Mouse (Mus musculus) forebrain, embryonic 14.5 days (tissue): ENCODE data around the gene Sept9. TPM values are rescaled to one million over a fixed set of nuclear protein-coding genes. Genes with fewer than 3 reads are reported as not detected.

Experiments used
- ATAC-seq: fragments of 200-750 bp; cut with Nextera tagmentation; 2 replicates; pipeline ENCODE4 v1.8.0; 2017; ENCODE audit warnings: mild to moderate bottlenecking, moderate library complexity
- DNase-seq: peaks from one replicate; pipeline ENCODE4 v3.0.0-alpha.2; 2015; ENCODE audit warnings: low spot score
- H3K27ac ChIP-seq: fragments of 300-500 bp; sonication (generic); 2 replicates; pipeline ENCODE4 v1.5.1; 2014; ENCODE audit warnings: low read depth, mild to moderate bottlenecking, control low read depth, low read length, moderate library complexity
- H3K27me3 ChIP-seq: fragments of 300-500 bp; sonication (generic); replicated peaks from 2 replicates; pipeline ENCODE4 v1.6.1; 2014; ENCODE audit warnings: low read length, control low read depth, mixed read lengths; ENCODE audit not compliant: control insufficient read depth, insufficient read depth
- H3K36me3 ChIP-seq: fragments of 300-500 bp; sonication (generic); 2 replicates; pipeline ENCODE4 v1.6.1; 2014; ENCODE audit warnings: low read length, control low read depth; ENCODE audit not compliant: control insufficient read depth, insufficient read depth
- H3K4me1 ChIP-seq: fragments of 300-500 bp; sonication (generic); 2 replicates; pipeline ENCODE4 v1.6.1; 2014; ENCODE audit warnings: antibody characterized with exemption, low read length, control low read depth; ENCODE audit not compliant: control insufficient read depth, insufficient read depth
- H3K4me2 ChIP-seq: fragments of 300-500 bp; sonication (generic); 2 replicates; pipeline ENCODE4 v1.6.1; 2014; ENCODE audit warnings: mild to moderate bottlenecking, control low read depth, low read length
- H3K4me3 ChIP-seq: fragments of 300-500 bp; sonication (generic); 2 replicates; pipeline ENCODE4 v1.5.1; 2014; ENCODE audit warnings: low read depth, low read length, control low read depth
- H3K9ac ChIP-seq: fragments of 300-500 bp; sonication (generic); 2 replicates; pipeline ENCODE4 v1.6.1; 2014; ENCODE audit warnings: mild to moderate bottlenecking, low read length, control low read depth, moderate library complexity
- H3K9me3 ChIP-seq: fragments of 300-500 bp; sonication (generic); replicated peaks from 2 replicates; pipeline ENCODE4 v1.6.1; 2016; ENCODE audit warnings: low read length, control low read depth, mixed read lengths; ENCODE audit not compliant: control insufficient read depth
- WGBS: fragments of 180-500 bp; shearing (Covaris S2); extraction: QIAGEN DNeasy Blood & Tissue Kit; methylation state at CpG from one replicate; pipeline ENCODE4 v1.1.7; 2014; 5-methylcytosine and 5-hydroxymethylcytosine counted together
- polyA plus RNA-seq: library from polyadenylated mRNA; unstranded; fragments of >200 nt; fragmentation: Nextera tagmentation; extraction: Ambion mirVana; gene quantifications from 2 replicates; pipeline ENCODE4 v1.2.1, GENCODE M21; 2014

The Sept9 gene
- polyA plus RNA-seq, 1 experiment from 2014 or later = 113 TPM

- Histone ChIP-seq H3K27ac (no peak overlapping the region), H3K27me3 (no peaks in the 10 kb centered on the region), H3K4me3 (no peak overlapping the region), H3K36me3 (no peaks in the 10 kb centered on the region), H3K9ac (no peak overlapping the region), H3K4me2 (no peak overlapping the region), H3K9me3 (no peaks in the 10 kb centered on the region), H3K4me1 (no peaks in the 10 kb centered on the region)
- ATAC-seq (no peak), DNase-seq (no peak)
- WGBS = 93% methylated on average over 8 of the region's 8 CpGs
Measured at GRCm38 (mm10) chr11:117220777-117221176, 21.3 kb downstream of the Sept9 start.

DNA sequence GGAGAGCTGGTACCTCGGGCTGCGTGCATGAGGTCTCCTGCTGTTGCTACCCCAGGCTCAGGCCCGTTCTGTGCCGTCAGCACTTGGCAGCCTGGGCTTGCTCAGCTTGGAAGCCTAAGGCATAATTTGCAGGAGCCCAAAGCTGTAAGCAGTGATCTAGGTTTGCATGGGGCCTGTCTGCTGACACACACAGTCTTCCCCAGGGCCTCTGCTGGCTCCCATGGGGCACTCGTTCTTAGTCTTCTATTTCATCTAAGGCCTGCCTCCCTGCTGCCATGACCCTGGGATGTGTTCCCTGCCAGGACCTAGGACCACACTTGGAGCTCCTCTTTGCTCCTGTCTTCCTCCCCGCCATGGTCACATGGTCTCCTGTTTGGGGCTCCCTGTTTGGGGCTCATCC is 21.7 kb downstream of the Sept9 start:
- H3K4me3 ChIP-seq = no peak overlapping the region
- H3K4me1 ChIP-seq = no peaks in the 10 kb centered on the region
- ATAC-seq = no peak
- 79% methylated on average over 6 of the region's 6 CpGs for WGBS
- H3K27me3 ChIP-seq = no peaks in the 10 kb centered on the region
- H3K4me2 ChIP-seq = no peak overlapping the region
- H3K27ac ChIP-seq = no peak overlapping the region
- H3K36me3 ChIP-seq = no peaks in the 10 kb centered on the region
- H3K9me3 ChIP-seq = no peaks in the 10 kb centered on the region
- H3K9ac ChIP-seq = no peak overlapping the region
- DNase-seq = no peak

DNA sequence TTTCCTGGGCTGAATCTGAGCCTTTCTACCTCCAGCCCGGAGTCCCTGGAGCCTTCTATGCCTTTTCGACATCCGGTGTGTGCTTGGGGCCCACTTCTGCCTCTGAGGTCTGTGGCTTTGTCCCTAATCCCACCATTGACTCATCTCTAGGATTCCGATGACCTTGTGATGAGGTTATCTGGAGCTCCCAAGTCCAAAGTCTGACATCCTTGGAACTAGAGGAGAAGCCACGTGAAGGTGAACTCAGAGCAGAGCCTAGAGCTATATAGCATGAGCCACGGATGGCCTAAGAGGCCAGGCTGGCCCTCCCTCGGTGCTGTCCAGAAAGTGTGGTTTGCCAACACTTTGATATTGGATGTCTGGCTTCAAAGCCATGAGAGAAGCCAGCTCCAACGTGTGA is 23.4 kb downstream of the Sept9 start:
- H3K9ac ChIP-seq = no peak overlapping the region
- ATAC-seq = no peak
- H3K4me2 ChIP-seq = no peak overlapping the region
- H3K27me3 ChIP-seq = no peaks in the 10 kb centered on the region
- DNase-seq = no peak
- H3K4me1 ChIP-seq = no peaks in the 10 kb centered on the region
- H3K27ac ChIP-seq = no peak overlapping the region
- WGBS = 84% methylated on average over 8 of the region's 8 CpGs
- no peaks in the 10 kb centered on the region for H3K36me3 ChIP-seq
- H3K9me3 ChIP-seq = no peaks in the 10 kb centered on the region
- no peak overlapping the region for H3K4me3 ChIP-seq

- 53% methylated on average over 4 of the region's 4 CpGs for WGBS
- no peaks in the 10 kb centered on the region for H3K27me3 ChIP-seq
- H3K9ac ChIP-seq = no peak overlapping the region
- H3K36me3 ChIP-seq = no peaks in the 10 kb centered on the region
- H3K9me3 ChIP-seq = no peaks in the 10 kb centered on the region
- no peak for ATAC-seq
- no peak for DNase-seq
- no peak overlapping the region for H3K4me2 ChIP-seq
- H3K27ac ChIP-seq = no peak overlapping the region
- no peaks in the 10 kb centered on the region for H3K4me1 ChIP-seq
- no peak overlapping the region for H3K4me3 ChIP-seq
Measured at GRCm38 (mm10) chr11:117224804-117225203, 25.3 kb downstream of the Sept9 start.

DNA sequence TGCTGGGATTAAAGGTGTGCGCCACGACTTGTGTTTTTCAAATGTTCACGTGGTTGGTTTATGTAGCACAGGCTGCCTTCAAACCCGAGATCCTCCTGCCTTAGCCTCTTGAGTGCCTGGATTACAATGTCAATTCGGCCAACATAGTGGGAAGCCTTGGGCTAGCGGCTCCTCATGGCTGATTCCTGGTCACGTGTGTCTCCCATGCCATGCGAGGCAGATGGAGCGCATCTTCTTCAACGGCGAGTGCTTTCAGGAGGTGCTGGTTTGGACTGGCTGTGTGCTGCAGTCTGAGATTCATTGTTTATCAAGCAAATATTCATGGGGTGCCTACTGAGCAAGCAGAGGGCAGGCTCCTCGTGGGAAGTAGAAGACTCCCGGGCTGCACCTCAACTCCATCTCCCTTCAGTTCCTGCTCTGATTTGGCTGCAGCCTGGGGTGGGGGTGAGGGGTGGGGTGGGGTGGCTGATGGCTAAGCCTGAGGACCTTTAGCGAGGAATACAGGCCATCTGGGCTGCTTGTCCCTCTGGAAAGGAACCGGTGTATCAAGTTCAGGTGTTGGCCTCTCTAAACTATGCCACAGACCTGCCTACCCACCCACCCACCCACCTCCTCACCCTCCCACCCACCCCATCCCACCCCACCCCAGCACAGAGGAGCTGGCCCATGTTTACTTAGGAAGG is 26.2 kb downstream of the Sept9 start:
- Histone ChIP-seq H3K4me3 (no peak overlapping the region), H3K9ac (no peak overlapping the region), H3K4me2 (no peak overlapping the region), H3K9me3 (no peaks in the 10 kb centered on the region), H3K36me3 (no peaks in the 10 kb centered on the region), H3K27ac (no peak overlapping the region), H3K27me3 (no peaks in the 10 kb centered on the region), H3K4me1 (no peaks in the 10 kb centered on the region)
- WGBS = 86% methylated on average over 15 of the region's 15 CpGs
- DNase-seq (no peak), ATAC-seq (no peak)

GRCm38 (mm10) chr11:117226214-117226535 is 26.7 kb downstream of the Sept9 start:
- ATAC-seq (no peak), DNase-seq (no peak)
- WGBS = 85% methylated on average over 5 of the region's 5 CpGs
- H3K4me2 ChIP-seq = no peak overlapping the region
- no peak overlapping the region for H3K27ac ChIP-seq
- H3K9ac ChIP-seq = no peak overlapping the region
- no peaks in the 10 kb centered on the region for H3K9me3 ChIP-seq
- no peak overlapping the region for H3K4me3 ChIP-seq
- H3K27me3 ChIP-seq = no peaks in the 10 kb centered on the region
- no peaks in the 10 kb centered on the region for H3K4me1 ChIP-seq
- no peaks in the 10 kb centered on the region for H3K36me3 ChIP-seq

GRCm38 (mm10) chr11:117228139-117228538 is 28.7 kb downstream of the Sept9 start:
- H3K9me3 ChIP-seq = no peaks in the 10 kb centered on the region
- no peak for ATAC-seq
- no peak overlapping the region for H3K4me2 ChIP-seq
- no peak for DNase-seq
- WGBS = 70% methylated on average over 10 of the region's 10 CpGs
- no peaks in the 10 kb centered on the region for H3K4me1 ChIP-seq
- H3K27me3 ChIP-seq = no peaks in the 10 kb centered on the region
- H3K27ac ChIP-seq = no peak overlapping the region
- no peak overlapping the region for H3K4me3 ChIP-seq
- no peak overlapping the region for H3K9ac ChIP-seq
- H3K36me3 ChIP-seq = no peaks in the 10 kb centered on the region

DNA sequence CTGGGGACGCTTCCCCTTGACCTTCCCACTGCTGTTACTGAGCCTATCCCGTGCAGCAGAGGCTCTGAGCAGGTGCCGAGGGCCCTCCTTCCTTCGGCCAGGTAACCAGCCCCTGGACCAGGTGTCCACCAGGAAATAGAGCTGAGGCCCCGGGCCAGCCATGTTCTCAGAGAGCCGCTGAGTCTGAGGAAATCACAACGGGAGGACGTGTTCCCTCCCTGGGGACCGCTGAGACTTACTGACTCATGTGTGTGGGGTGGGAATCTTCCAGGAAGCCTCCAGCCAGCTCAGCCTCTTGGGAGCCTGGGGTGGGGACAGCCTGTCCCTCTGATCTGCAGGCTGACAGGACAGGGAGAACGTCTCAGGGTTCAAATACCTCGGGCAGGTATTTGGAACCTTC is 32.1 kb downstream of the Sept9 start:
- no peaks in the 10 kb centered on the region for H3K9me3 ChIP-seq
- ATAC-seq = no peak
- no peak overlapping the region for H3K4me2 ChIP-seq
- H3K4me1 ChIP-seq = no peaks in the 10 kb centered on the region
- H3K36me3 ChIP-seq = no peaks in the 10 kb centered on the region
- H3K27ac ChIP-seq = no peak overlapping the region
- DNase-seq = no peak
- no peak overlapping the region for H3K4me3 ChIP-seq
- 64% methylated on average over 11 of the region's 11 CpGs for WGBS
- no peak overlapping the region for H3K9ac ChIP-seq
- H3K27me3 ChIP-seq = no peaks in the 10 kb centered on the region

DNA sequence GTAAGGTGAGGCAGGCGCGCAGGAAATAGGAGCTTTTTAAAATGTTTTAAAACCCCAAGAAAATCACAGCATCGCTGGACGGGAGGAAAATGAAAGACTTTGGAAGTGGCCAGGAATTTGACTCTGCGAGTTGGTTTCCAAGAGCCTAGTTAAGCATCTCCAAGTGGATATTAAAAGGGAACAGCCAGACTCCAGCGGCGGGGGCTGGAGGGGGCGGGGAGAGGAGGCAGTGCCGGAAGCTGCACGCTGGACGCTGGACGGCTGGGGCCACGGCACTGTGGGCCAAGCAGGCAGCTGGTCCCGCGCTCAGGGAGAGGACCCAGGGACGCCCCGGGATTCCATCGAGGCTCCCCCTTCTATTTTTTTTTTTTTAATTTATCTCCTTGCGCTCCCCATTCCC is 32.6 kb downstream of the Sept9 start:
- Histone ChIP-seq H3K27me3 (no peaks in the 10 kb centered on the region), H3K9me3 (no peaks in the 10 kb centered on the region), H3K4me1 (no peaks in the 10 kb centered on the region), H3K9ac (no peak overlapping the region), H3K27ac (no peak overlapping the region), H3K36me3 (no peaks in the 10 kb centered on the region), H3K4me3 (no peak overlapping the region), H3K4me2 (peak overlapping the region; percentile 32)
- DNase-seq (no peak), ATAC-seq (no peak)
- WGBS = 28% methylated on average over 19 of the region's 19 CpGs
